Mouse (Mus musculus) neural tube, embryonic 14.5 days (tissue): ENCODE results near the gene Cd276. TPM values are rescaled to one million over a fixed set of nuclear protein-coding genes. Genes with fewer than 3 reads are reported as not detected.
"Not testable (repeated sequence)": the region's sequence is repeated elsewhere in the genome, so short reads cannot be mapped to it uniquely, and the experiment has no call there.

Source experiments
- ATAC-seq: fragments of 200-750 bp; cut with Nextera tagmentation; 2 replicates; pipeline ENCODE4 v1.8.0; 2017; ENCODE audit warnings: low read depth, mild to moderate bottlenecking, moderate TSS enrichment, moderate library complexity
- H3K27ac ChIP-seq: fragments of 300-500 bp; sonication (generic); 2 replicates; pipeline ENCODE4 v1.5.1; 2014; ENCODE audit warnings: low read depth, mild to moderate bottlenecking, control low read depth, low read length, moderate library complexity, mixed read lengths
- H3K27me3 ChIP-seq: fragments of 300-500 bp; sonication (generic); 2 replicates; pipeline ENCODE4 v1.6.1; 2014; ENCODE audit warnings: low read length; ENCODE audit not compliant: control insufficient read depth, insufficient read depth
- H3K36me3 ChIP-seq: fragments of 300-500 bp; sonication (generic); 2 replicates; pipeline ENCODE4 v1.6.1; 2014; ENCODE audit warnings: low read length, mixed read lengths; ENCODE audit not compliant: control insufficient read depth, insufficient read depth
- H3K4me1 ChIP-seq: fragments of 300-500 bp; sonication (generic); 2 replicates; pipeline ENCODE4 v1.6.1; 2014; ENCODE audit warnings: low read length; ENCODE audit not compliant: control insufficient read depth, insufficient read depth
- H3K4me2 ChIP-seq: fragments of 300-500 bp; sonication (generic); 2 replicates; pipeline ENCODE4 v1.6.1; 2014; ENCODE audit warnings: mild to moderate bottlenecking, low read depth, low read length, control low read depth
- H3K4me3 ChIP-seq: fragments of 300-500 bp; sonication (generic); 2 replicates; pipeline ENCODE4 v1.5.1; 2014; ENCODE audit warnings: low read depth, low read length, control low read depth, mixed read lengths
- H3K9ac ChIP-seq: fragments of 300-500 bp; sonication (generic); replicated peaks from 2 replicates; pipeline ENCODE4 v1.6.1; 2014; ENCODE audit warnings: low read depth, mild to moderate bottlenecking, control low read depth, low read length, mixed read lengths
- H3K9me3 ChIP-seq: fragments of 300-500 bp; sonication (generic); 2 replicates; pipeline ENCODE4 v1.6.1; 2016; ENCODE audit warnings: low read length; ENCODE audit not compliant: control insufficient read depth
- WGBS: fragments of 180-500 bp; shearing (Covaris S2); extraction: QIAGEN DNeasy Blood & Tissue Kit; methylation state at CpG from one replicate; pipeline ENCODE4 v1.1.7; 2014; 5-methylcytosine and 5-hydroxymethylcytosine counted together
- polyA plus RNA-seq: library from polyadenylated mRNA; unstranded; fragments of >200 nt; fragmentation: Nextera tagmentation; extraction: Ambion mirVana; gene quantifications from 2 replicates; pipeline ENCODE4 v1.2.1, GENCODE M21; 2014

The Cd276 gene
- polyA plus RNA-seq, 1 experiment from 2014 or later: 36.0 TPM

GRCm38 (mm10) chr9:58580453-58581195 is 25.4 kb upstream of the Cd276 start:
- H3K9me3 ChIP-seq, H3K27ac ChIP-seq, H3K27me3 ChIP-seq, H3K36me3 ChIP-seq, H3K4me2 ChIP-seq, ATAC-seq, H3K9ac ChIP-seq, H3K4me3 ChIP-seq: not testable (repeated sequence)
- peaks cover 11% of the 10 kb centered on the region for H3K4me1 ChIP-seq
- WGBS: 82% methylated on average over 10 of the region's 10 CpGs

- Histone ChIP-seq H3K4me2 (no peak overlapping the region), H3K9me3 (no peaks in the 10 kb centered on the region), H3K9ac (no peak overlapping the region), H3K4me3 (no peak overlapping the region), H3K36me3 (no peaks in the 10 kb centered on the region), H3K4me1 (peaks cover 4% of the 10 kb centered on the region; the same call in 1 of the 2 replicates), H3K27me3 (peaks cover 3% of the 10 kb centered on the region; the same call in 1 of the 2 replicates), H3K27ac (no peak overlapping the region)
- WGBS: 27% methylated on average over 3 of the region's 3 CpGs
- ATAC-seq: no peak
These were observed 23.4 kb upstream of the Cd276 start for GRCm38 (mm10) chr9:58578669-58579068.

GRCm38 (mm10) chr9:58571001-58571400 is 15.8 kb upstream of the Cd276 start:
- no peaks in the 10 kb centered on the region for H3K36me3 ChIP-seq
- no peaks in the 10 kb centered on the region for H3K9me3 ChIP-seq
- no peaks in the 10 kb centered on the region for H3K27me3 ChIP-seq
- H3K27ac ChIP-seq: no peak overlapping the region
- no peaks in the 10 kb centered on the region for H3K4me1 ChIP-seq
- no peak overlapping the region for H3K4me2 ChIP-seq
- H3K4me3 ChIP-seq: no peak overlapping the region
- 86% methylated on average over 1 of the region's 1 CpGs for WGBS
- H3K9ac ChIP-seq: no peak overlapping the region
- no peak for ATAC-seq

GRCm38 (mm10) chr9:58567682-58568081 is 12.4 kb upstream of the Cd276 start:
- no peak overlapping the region for H3K9ac ChIP-seq
- no peak overlapping the region for H3K27ac ChIP-seq
- H3K4me2 ChIP-seq: no peak overlapping the region
- H3K4me1 ChIP-seq: no peaks in the 10 kb centered on the region
- ATAC-seq: no peak
- H3K4me3 ChIP-seq: no peak overlapping the region
- H3K27me3 ChIP-seq: no peaks in the 10 kb centered on the region
- H3K36me3 ChIP-seq: no peaks in the 10 kb centered on the region
- no peaks in the 10 kb centered on the region for H3K9me3 ChIP-seq

- not testable (repeated sequence) for H3K4me1 ChIP-seq, H3K27me3 ChIP-seq, H3K9me3 ChIP-seq, H3K9ac ChIP-seq, H3K36me3 ChIP-seq, H3K4me3 ChIP-seq, H3K27ac ChIP-seq, ATAC-seq, H3K4me2 ChIP-seq
- WGBS: 84% methylated on average over 3 of the region's 3 CpGs
These were observed 10.7 kb upstream of the Cd276 start for GRCm38 (mm10) chr9:58565945-58566344.

- Histone ChIP-seq H3K36me3 (no peaks in the 10 kb centered on the region), H3K4me3 (no peak overlapping the region), H3K4me2 (no peak overlapping the region), H3K4me1 (peaks cover 10% of the 10 kb centered on the region), H3K27me3 (no peaks in the 10 kb centered on the region), H3K9ac (no peak overlapping the region), H3K9me3 (no peaks in the 10 kb centered on the region), H3K27ac (no peak overlapping the region)
- no peak for ATAC-seq
- 69% methylated on average over 3 of the region's 3 CpGs for WGBS
These were observed 5.0 kb upstream of the Cd276 start for GRCm38 (mm10) chr9:58560211-58560610.

- WGBS: 85% methylated on average over 3 of the region's 3 CpGs
- H3K36me3 ChIP-seq: no peaks in the 10 kb centered on the region
- no peaks in the 10 kb centered on the region; the same call in 1 of the 2 replicates for H3K27me3 ChIP-seq
- ATAC-seq: no peak
- no peak overlapping the region for H3K4me2 ChIP-seq
- no peak overlapping the region for H3K27ac ChIP-seq
- no peak overlapping the region for H3K4me3 ChIP-seq
- peaks cover 23% of the 10 kb centered on the region for H3K4me1 ChIP-seq
- no peak overlapping the region for H3K9ac ChIP-seq
- H3K9me3 ChIP-seq: no peaks in the 10 kb centered on the region
These were observed 2.5 kb upstream of the Cd276 start for GRCm38 (mm10) chr9:58557457-58558455.

- Histone ChIP-seq H3K4me2 (no peak overlapping the region), H3K9ac (no peak overlapping the region), H3K27ac (no peak overlapping the region), H3K4me3 (no peak overlapping the region), H3K9me3 (no peaks in the 10 kb centered on the region), H3K4me1 (peaks cover 27% of the 10 kb centered on the region), H3K27me3 (no peaks in the 10 kb centered on the region; the same call in 1 of the 2 replicates), H3K36me3 (no peaks in the 10 kb centered on the region)
- ATAC-seq: no peak
- WGBS: 57% methylated on average over 7 of the region's 7 CpGs
These were observed 1.4 kb upstream of the Cd276 start for GRCm38 (mm10) chr9:58556627-58557026.
